Mouse (Mus musculus) forebrain, embryonic 10.5 days (tissue): Measurements from ENCODE around the gene Tmem233. TPM values are rescaled to one million over a fixed set of nuclear protein-coding genes. Genes with fewer than 3 reads are reported as not detected.

ENCODE experiments used
- DNase-seq: peaks from one replicate; pipeline ENCODE4 v3.0.0-alpha.2; 2017; ENCODE audit warnings: low spot score; ENCODE audit errors: extremely low spot score
- H3K27ac ChIP-seq: fragments of 300-500 bp; sonication (generic); 2 replicates; pipeline ENCODE4 v1.5.1; 2016; ENCODE audit warnings: mild to moderate bottlenecking
- H3K27me3 ChIP-seq: fragments of 300-500 bp; sonication (generic); 2 replicates; pipeline ENCODE4 v1.6.1; 2016; ENCODE audit warnings: mild to moderate bottlenecking; ENCODE audit not compliant: poor library complexity, severe bottlenecking
- H3K36me3 ChIP-seq: fragments of 300-500 bp; sonication (generic); replicated peaks from 2 replicates; pipeline ENCODE4 v1.6.1; 2016; ENCODE audit warnings: mild to moderate bottlenecking, moderate library complexity
- H3K4me1 ChIP-seq: fragments of 300-500 bp; sonication (generic); 2 replicates; pipeline ENCODE4 v1.6.1; 2016
- H3K4me3 ChIP-seq: fragments of 300-500 bp; sonication (generic); 2 replicates; pipeline ENCODE4 v1.5.1; 2016; ENCODE audit warnings: mild to moderate bottlenecking, moderate library complexity
- H3K9me3 ChIP-seq: fragments of 300-500 bp; sonication (generic); 2 replicates; pipeline ENCODE4 v1.6.1; 2016; ENCODE audit warnings: mild to moderate bottlenecking, moderate library complexity
- WGBS: fragments of 180-500 bp; shearing (Covaris S2); methylation state at CpG from one replicate; pipeline ENCODE4 v1.1.7; 2016; 5-methylcytosine and 5-hydroxymethylcytosine counted together
- polyA plus RNA-seq: library from polyadenylated mRNA; unstranded; fragments of >200 nt; fragmentation: Nextera tagmentation; extraction: Ambion mirVana; gene quantifications from 2 replicates; pipeline ENCODE4 v1.2.1, GENCODE M21; 2016

Gene Tmem233
- not detected in 2 replicates for polyA plus RNA-seq

DNA sequence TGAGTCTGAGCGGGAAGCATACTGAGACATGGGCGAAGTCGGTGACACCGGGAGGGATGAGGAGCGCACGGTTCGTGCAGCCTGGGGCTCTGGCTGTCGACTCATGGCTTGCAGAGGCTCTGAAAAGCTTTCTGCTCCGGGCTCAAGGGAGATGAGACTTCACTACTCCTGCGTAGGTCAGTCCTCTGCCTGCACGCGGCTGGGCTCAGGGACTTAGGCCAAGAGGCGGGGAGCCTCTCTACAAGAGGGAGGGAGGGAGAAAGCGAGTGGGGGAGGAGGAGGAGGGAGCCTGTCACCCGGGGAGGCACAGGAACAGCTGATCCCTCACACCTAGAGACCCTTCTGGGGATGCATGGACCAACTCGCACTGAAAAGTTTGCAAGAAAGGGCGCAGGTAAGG is at the start of gene Tmem233:
Tmem233 (minus strand) TSS at position 164 of the 400 bp plus-strand sequence.
- Histone ChIP-seq H3K4me3 (peak within 1 kb of the TSS; percentile 1; the same call in 1 of the 2 replicates), H3K4me1 (peaks cover 11% of the 10 kb centered on the region), H3K9me3 (no peaks in the 10 kb centered on the region), H3K36me3 (no peaks in the 10 kb centered on the region), H3K27ac (no peak within 1 kb of the TSS), H3K27me3 (peaks cover 27% of the 10 kb centered on the region)
- DNase-seq, result no peak
- WGBS, result 10% methylated on average over 17 of the region's 17 CpGs

DNA sequence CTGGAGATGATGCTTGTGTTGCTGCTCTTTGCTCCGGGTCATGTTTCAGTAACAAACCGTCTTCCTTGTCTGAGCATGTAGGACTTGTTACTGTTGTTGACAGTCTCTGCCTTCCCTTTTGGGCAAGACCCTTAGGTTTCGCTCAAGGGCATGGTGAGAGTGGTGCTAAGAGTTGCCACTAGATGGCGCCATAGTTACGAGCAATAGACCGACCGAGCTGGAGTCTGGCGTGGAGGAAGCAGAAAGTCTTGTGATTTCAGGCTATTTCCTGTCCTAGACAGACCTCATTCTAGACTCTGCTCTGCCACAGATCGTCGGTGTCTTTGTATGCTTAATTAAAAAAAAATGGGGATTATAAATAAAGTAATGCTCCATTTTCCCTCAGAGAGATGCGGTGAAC is 40.3 kb upstream of the Tmem233 start:
- Histone ChIP-seq H3K27me3 (no peaks in the 10 kb centered on the region), H3K36me3 (no peaks in the 10 kb centered on the region), H3K27ac (no peak overlapping the region), H3K4me1 (no peaks in the 10 kb centered on the region), H3K4me3 (no peak overlapping the region), H3K9me3 (no peaks in the 10 kb centered on the region)
- WGBS, result 13% methylated on average over 11 of the region's 11 CpGs
- peak; percentile 80 for DNase-seq

DNA sequence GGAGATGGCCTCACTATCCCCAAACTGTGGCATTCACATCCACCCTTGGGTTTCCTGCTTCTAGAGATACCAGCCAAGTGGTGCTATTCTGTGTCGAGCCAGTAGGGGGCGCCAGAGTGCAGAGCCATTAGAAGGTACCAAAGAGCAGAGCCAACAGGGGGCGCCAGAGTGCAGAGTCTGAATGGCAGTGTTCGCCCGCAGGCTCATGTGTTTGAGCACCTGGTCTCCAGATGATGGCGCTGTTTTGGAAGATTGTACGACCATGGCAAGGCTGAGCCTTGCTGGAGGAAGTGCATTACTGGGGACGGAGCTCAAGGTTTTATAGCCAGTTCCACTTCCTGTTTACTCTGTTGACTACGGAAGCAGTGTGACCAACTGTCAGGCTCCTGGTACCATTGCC is 33.5 kb upstream of the Tmem233 start:
- Histone ChIP-seq H3K36me3 (no peaks in the 10 kb centered on the region), H3K4me3 (no peak overlapping the region), H3K4me1 (no peaks in the 10 kb centered on the region), H3K27ac (no peak overlapping the region), H3K27me3 (no peaks in the 10 kb centered on the region), H3K9me3 (no peaks in the 10 kb centered on the region)
- 51% methylated on average over 9 of the region's 9 CpGs for WGBS
- peak; percentile 52 for DNase-seq

DNA sequence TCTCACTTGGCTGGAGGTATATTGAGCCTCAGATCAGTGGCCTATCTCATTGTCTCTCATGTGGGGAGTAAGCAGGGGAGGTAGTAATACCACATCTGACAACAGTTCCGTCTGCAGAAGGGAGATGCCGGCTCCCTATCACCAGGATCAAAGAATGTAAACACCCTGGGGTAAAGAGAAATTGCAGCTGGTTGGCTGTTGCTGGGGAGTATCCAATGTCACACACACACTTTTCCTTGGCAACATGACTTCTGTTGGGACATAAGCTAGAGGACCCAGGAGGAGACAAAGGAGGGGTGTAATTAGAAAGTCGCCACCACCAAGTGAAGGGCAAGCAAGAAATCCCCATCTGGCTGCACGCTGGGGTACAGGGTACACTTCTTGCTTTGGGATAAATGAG is 33.1 kb upstream of the Tmem233 start:
- H3K27me3 ChIP-seq, result no peaks in the 10 kb centered on the region
- H3K27ac ChIP-seq, result no peak overlapping the region
- H3K4me3 ChIP-seq, result no peak overlapping the region
- H3K4me1 ChIP-seq, result no peaks in the 10 kb centered on the region
- WGBS, result 77% methylated on average over 4 of the region's 4 CpGs
- H3K36me3 ChIP-seq, result no peaks in the 10 kb centered on the region
- DNase-seq, result no peak
- no peaks in the 10 kb centered on the region for H3K9me3 ChIP-seq

DNA sequence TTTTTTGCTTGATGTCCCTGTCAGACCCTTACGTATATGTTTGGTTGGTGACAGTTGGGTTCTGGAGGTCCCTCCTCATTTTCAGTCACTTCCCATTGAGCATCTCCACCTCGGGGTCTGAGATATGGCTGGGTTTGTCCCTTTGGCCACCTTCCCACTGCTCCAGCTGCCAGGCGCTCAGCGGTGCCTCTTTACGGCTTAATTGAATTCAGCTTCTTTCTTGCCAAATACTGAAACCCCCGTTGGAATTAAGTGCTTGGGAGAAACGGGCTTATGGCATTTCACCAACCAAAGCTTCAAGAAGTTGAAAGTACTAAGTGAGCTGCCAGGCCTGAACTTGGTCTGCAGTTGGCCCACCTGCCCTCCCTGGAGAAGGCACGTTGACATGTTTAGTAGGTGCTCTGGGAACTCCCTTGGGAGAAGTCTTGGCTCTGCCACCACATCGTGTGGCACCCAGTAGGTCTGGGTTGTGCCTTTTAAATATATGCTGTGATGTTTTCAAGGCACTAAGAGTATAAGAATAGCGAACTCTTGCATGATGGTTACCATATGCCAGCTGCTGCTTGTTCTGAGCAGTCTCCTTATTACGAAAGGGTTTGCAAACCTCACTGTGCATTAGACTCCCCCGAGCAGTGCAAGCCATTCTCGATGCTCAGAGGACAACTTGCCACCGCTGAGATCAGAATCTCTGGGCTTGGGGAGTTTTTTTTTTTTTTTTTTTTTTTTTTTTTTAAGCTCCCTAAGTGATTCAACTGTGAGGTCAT is 32.2 kb upstream of the Tmem233 start:
- H3K4me1 ChIP-seq, result no peaks in the 10 kb centered on the region
- DNase-seq, result no peak
- 84% methylated on average over 14 of the region's 14 CpGs for WGBS
- H3K36me3 ChIP-seq, result no peaks in the 10 kb centered on the region
- H3K27ac ChIP-seq, result no peak overlapping the region
- no peaks in the 10 kb centered on the region for H3K27me3 ChIP-seq
- H3K9me3 ChIP-seq, result no peaks in the 10 kb centered on the region
- no peak overlapping the region for H3K4me3 ChIP-seq

DNA sequence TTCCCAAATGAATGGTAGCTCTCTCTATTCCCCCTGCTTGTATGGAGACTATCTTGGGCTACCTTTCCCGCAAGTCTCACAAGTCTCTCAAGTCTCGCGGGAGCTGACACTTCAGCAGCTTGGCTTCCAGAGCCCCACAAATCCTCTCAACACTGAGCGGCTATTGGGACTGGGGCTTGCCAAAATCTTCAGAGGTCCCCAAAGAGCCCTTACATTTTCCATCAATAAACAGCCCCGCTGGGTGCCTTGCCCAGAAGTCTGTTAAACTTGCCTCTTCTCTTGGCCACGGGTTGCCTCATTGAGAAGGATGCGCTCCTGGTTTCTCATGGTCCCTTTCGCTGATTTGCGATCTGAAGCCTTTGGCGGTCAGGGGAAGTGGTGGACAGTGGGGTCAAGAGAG is 25.6 kb upstream of the Tmem233 start:
- Histone ChIP-seq H3K27ac (no peak overlapping the region), H3K27me3 (no peaks in the 10 kb centered on the region), H3K9me3 (no peaks in the 10 kb centered on the region), H3K36me3 (no peaks in the 10 kb centered on the region), H3K4me3 (no peak overlapping the region), H3K4me1 (no peaks in the 10 kb centered on the region)
- WGBS, result 93% methylated on average over 10 of the region's 10 CpGs
- no peak for DNase-seq

DNA sequence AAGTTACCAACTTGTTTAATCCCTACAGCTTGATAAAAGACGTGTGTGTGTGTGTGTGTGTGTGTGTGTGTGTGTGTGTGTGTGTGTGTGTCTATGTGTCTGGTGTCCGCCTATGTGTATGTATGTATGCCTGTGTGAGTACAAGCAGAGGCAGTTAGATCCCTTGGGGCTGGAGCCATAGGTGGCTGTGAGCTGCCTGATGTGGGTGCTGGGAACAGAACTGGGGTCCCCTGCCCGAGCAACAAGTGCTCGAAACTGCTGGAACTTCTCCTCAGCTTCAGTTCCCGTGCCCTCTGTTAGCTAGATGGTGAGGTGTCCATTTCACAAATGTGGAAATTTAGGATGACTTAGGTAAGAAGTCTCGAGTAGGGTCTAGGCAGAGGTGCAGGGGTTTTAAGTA is 1.2 kb upstream of the Tmem233 start:
- WGBS, result 89% methylated on average over 6 of the region's 6 CpGs
- Histone ChIP-seq H3K36me3 (no peaks in the 10 kb centered on the region), H3K4me3 (no peak overlapping the region), H3K27ac (no peak overlapping the region), H3K4me1 (peaks cover 11% of the 10 kb centered on the region), H3K27me3 (peaks cover 27% of the 10 kb centered on the region), H3K9me3 (no peaks in the 10 kb centered on the region)
- no peak for DNase-seq

DNA sequence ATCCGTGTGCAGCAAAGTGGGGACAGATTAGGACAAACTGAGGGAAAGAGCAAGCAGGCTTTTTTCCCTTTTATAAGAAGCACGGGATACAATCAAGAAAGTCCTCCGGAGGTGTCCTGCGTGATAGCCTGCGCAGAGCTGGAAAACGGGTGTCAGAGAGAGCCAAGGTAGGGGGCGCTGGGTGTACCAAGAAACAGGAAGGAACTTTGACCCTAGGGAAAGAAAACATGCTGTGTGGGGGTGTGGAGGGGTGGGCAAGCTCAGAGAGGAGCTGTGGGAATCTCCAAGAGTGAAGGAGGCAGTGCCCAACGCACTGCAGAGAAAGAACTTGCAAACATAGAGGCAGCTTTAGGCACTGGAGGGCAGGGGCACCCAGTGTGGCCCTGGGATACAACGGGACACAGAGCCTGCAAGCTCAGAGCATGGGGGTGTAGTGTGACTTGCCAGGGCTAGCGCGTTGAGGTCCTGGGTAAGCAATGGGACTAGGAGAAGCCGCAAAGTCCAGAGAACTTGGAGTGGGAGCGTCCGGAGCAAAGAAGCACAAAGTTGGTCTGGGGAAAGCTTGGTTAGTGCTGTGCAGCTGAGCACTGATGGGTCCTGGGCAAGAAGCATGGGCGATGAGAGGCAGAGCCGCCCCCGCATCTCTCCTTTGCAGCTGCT is 673 bp downstream of the Tmem233 start:
- DNase-seq, result no peak
- peaks cover 27% of the 10 kb centered on the region for H3K27me3 ChIP-seq
- H3K4me1 ChIP-seq, result peaks cover 11% of the 10 kb centered on the region
- 31% methylated on average over 17 of the region's 17 CpGs for WGBS
- H3K36me3 ChIP-seq, result no peaks in the 10 kb centered on the region
- H3K27ac ChIP-seq, result no peak overlapping the region
- peak overlapping the region; percentile 1; the same call in 1 of the 2 replicates for H3K4me3 ChIP-seq
- H3K9me3 ChIP-seq, result no peaks in the 10 kb centered on the region

DNA sequence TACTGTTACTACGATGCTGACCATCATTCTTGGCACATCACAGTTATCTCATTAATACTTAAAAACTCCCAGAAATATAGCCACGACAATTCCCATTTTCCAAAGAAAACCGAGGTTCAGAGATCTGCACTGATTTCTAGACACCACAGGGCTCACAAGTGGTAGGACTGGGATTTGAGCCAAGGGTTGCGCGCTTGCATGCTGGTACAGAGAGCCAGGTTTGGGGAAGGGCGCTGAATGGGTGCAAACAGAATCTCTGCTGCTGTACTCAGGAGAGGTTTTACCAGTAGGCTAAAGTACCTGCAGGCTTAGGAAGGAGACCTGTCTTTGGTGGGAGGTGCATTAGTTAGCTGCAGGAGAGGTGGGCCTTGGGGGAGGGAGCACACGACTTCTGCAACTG is 1.4 kb downstream of the Tmem233 start:
- H3K9me3 ChIP-seq, result no peaks in the 10 kb centered on the region
- 80% methylated on average over 7 of the region's 7 CpGs for WGBS
- H3K4me1 ChIP-seq, result peaks cover 11% of the 10 kb centered on the region
- H3K27me3 ChIP-seq, result peaks cover 27% of the 10 kb centered on the region
- no peak overlapping the region for H3K4me3 ChIP-seq
- no peaks in the 10 kb centered on the region for H3K36me3 ChIP-seq
- no peak overlapping the region for H3K27ac ChIP-seq
- no peak for DNase-seq

DNA sequence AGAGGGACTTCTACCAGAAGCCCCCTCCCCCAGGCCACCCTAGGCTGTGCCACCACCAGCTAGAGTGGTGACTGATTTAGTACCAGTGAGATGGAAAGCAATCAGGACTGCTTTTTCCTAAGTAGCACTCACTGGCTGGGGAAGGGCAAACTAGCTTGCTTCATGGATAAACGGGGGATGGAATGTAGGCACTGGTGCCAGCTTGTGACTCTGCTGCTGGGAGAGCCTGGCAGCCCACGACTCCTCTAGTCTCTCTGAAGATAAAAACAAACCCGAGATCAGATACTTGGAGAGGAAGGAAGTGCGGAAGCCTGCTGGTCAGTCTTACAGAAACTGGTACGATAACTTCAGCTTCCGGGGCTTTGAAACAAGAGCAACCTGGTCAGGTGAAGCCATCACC is 2.3 kb downstream of the Tmem233 start:
- no peak for DNase-seq
- Histone ChIP-seq H3K27me3 (peaks cover 27% of the 10 kb centered on the region), H3K36me3 (no peaks in the 10 kb centered on the region), H3K4me1 (peaks cover 11% of the 10 kb centered on the region), H3K9me3 (no peaks in the 10 kb centered on the region), H3K4me3 (no peak overlapping the region), H3K27ac (no peak overlapping the region)
- WGBS, result 63% methylated on average over 6 of the region's 6 CpGs

DNA sequence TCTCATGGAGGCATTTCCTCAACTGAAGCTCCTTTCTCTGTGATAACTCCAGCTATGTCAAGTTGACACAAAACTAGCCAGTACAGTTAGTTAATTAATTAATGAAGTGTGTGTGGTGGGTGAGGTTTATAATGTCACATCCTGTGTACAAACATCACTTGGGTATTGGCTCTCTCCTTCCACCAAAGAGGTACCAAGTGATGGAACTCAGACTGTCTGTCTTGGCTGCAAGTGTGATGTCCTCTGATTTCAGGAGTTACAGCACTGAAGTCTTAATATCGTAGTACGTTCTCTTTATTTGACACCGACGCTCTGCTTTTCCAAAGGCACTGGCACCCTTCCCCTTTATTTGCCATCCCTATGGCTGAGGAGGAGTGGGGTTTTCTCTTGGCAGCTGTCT is 13.4 kb downstream of the Tmem233 start:
- Histone ChIP-seq H3K9me3 (no peaks in the 10 kb centered on the region), H3K36me3 (no peaks in the 10 kb centered on the region), H3K27me3 (no peaks in the 10 kb centered on the region), H3K27ac (no peak overlapping the region), H3K4me1 (no peaks in the 10 kb centered on the region), H3K4me3 (no peak overlapping the region)
- 98% methylated on average over 4 of the region's 4 CpGs for WGBS
- DNase-seq, result no peak

DNA sequence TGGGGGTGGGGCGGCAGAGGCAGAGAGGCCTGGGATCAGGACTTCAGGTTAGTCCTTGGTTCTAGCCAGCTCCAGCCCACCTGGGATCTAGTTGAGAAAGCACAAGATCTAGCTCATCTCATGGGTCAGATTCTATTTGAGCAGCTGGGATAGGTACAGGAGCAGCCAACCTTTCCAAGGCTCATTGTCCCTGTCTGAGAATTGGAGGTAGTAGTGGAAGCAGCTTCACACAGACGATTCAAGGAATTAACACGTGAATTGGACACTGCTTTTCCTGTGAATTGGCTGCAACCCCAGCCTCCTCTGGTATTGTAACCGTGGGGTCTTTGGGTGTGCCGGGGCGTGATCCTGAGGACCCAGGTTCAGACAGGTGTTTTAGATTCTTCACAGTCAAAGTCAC is 30.2 kb downstream of the Tmem233 start:
- DNase-seq, result no peak
- WGBS, result 53% methylated on average over 6 of the region's 6 CpGs
- no peak overlapping the region for H3K27ac ChIP-seq
- no peaks in the 10 kb centered on the region for H3K27me3 ChIP-seq
- no peak overlapping the region for H3K4me3 ChIP-seq
- no peaks in the 10 kb centered on the region for H3K9me3 ChIP-seq
- no peaks in the 10 kb centered on the region for H3K36me3 ChIP-seq
- H3K4me1 ChIP-seq, result no peaks in the 10 kb centered on the region

DNA sequence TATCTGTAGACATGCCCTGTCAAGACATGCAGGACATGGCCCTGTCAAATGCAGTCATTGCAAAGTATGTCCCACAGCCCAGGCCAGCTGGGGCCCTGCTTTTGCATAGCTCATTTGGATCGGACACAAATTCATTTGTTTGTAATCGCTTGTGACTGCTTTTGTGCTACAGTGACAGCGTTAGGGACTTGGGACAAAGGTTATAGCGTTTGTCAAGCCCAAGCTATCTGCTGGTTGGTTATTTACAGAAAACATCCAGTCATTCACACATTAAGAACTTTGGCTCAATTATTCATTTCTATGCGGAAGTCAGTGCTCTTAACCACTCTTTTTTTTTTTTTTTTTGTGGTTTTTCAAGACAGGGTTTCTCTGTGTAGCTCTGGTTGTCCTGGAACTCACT is 30.9 kb downstream of the Tmem233 start:
- Histone ChIP-seq H3K4me3 (no peak overlapping the region), H3K36me3 (no peaks in the 10 kb centered on the region), H3K4me1 (no peaks in the 10 kb centered on the region), H3K9me3 (no peaks in the 10 kb centered on the region), H3K27me3 (no peaks in the 10 kb centered on the region), H3K27ac (no peak overlapping the region)
- DNase-seq, result no peak
- 91% methylated on average over 5 of the region's 5 CpGs for WGBS
